Mouse (Mus musculus) intestine, postnatal 0 days (tissue): ENCODE data around the gene Rnf207. TPM values are rescaled to one million over a fixed set of nuclear protein-coding genes. Genes with fewer than 3 reads are reported as not detected.

Experiments used
- ATAC-seq: fragments of 200-750 bp; cut with Nextera tagmentation; 2 replicates; pipeline ENCODE4 v1.8.0; 2017; ENCODE audit warnings: mild to moderate bottlenecking, moderate TSS enrichment, moderate library complexity
- H3K27ac ChIP-seq: fragments of 300-500 bp; sonication (generic); 2 replicates; pipeline ENCODE4 v1.5.1; 2014; ENCODE audit warnings: mild to moderate bottlenecking, low read depth, low read length, moderate library complexity
- H3K27me3 ChIP-seq: fragments of 300-500 bp; sonication (generic); replicated peaks from 2 replicates; pipeline ENCODE4 v1.6.1; 2014; ENCODE audit warnings: low read length, mixed read lengths; ENCODE audit not compliant: control insufficient read depth, insufficient read depth
- H3K36me3 ChIP-seq: fragments of 300-500 bp; sonication (generic); 2 replicates; pipeline ENCODE4 v1.6.1; 2014; ENCODE audit warnings: mild to moderate bottlenecking, moderate library complexity; ENCODE audit not compliant: control insufficient read depth, insufficient read depth
- H3K4me1 ChIP-seq: fragments of 300-500 bp; sonication (generic); replicated peaks from 2 replicates; pipeline ENCODE4 v1.6.1; 2014; ENCODE audit warnings: antibody characterized with exemption, low read length, mixed read lengths; ENCODE audit not compliant: control insufficient read depth, insufficient read depth
- H3K4me2 ChIP-seq: fragments of 300-500 bp; sonication (generic); replicated peaks from 2 replicates; pipeline ENCODE4 v1.6.1; 2014; ENCODE audit warnings: low read depth, mild to moderate bottlenecking, moderate library complexity
- H3K4me3 ChIP-seq: fragments of 300-500 bp; sonication (generic); 2 replicates; pipeline ENCODE4 v1.5.1; 2014; ENCODE audit warnings: low read depth, low read length
- H3K9ac ChIP-seq: fragments of 300-500 bp; sonication (generic); 2 replicates; pipeline ENCODE4 v1.6.1; 2014; ENCODE audit warnings: mild to moderate bottlenecking, low read depth, low read length
- H3K9me3 ChIP-seq: fragments of 300-500 bp; sonication (generic); 2 replicates; pipeline ENCODE4 v1.6.1; 2016; ENCODE audit warnings: mixed run types; ENCODE audit not compliant: control insufficient read depth
- CTCF ChIP-seq: sonication (generic); IDR thresholded peaks from 2 replicates; pipeline ENCODE4 v1.5.1; 2016; ENCODE audit warnings: low read depth, mild to moderate bottlenecking, control low read depth, antibody characterized with exemption, moderate library complexity
- WGBS: fragments of 180-500 bp; shearing (Covaris S2); extraction: QIAGEN DNeasy Blood & Tissue Kit; methylation state at CpG from one replicate; pipeline ENCODE4 v1.1.7; 2014; 5-methylcytosine and 5-hydroxymethylcytosine counted together
- polyA plus RNA-seq: library from polyadenylated mRNA; unstranded; fragments of >200 nt; fragmentation: Nextera tagmentation; extraction: Ambion mirVana; gene quantifications from 2 replicates; pipeline ENCODE4 v1.2.1, GENCODE M21; 2015

The Rnf207 gene
- polyA plus RNA-seq, 1 experiment from 2014 or later, result 0.70 TPM

GRCm38 (mm10) chr4:152321464-152321863 is 2.7 kb upstream of the Rnf207 start:
- Histone ChIP-seq H3K4me3 (no peak overlapping the region), H3K27ac (no peak overlapping the region), H3K4me2 (no peak overlapping the region), H3K4me1 (no peaks in the 10 kb centered on the region), H3K9ac (no peak overlapping the region), H3K9me3 (no peaks in the 10 kb centered on the region), H3K27me3 (peaks cover 11% of the 10 kb centered on the region), H3K36me3 (no peaks in the 10 kb centered on the region)
- ATAC-seq, result no peak
- 64% methylated on average over 5 of the region's 5 CpGs for WGBS
- no peak for TF ChIP-seq CTCF

- WGBS, result 85% methylated on average over 6 of the region's 6 CpGs
These were observed 1.2 kb downstream of the Rnf207 start for GRCm38 (mm10) chr4:152317631-152318033.

GRCm38 (mm10) chr4:152315498-152316213 is 3.1 kb downstream of the Rnf207 start:
- ATAC-seq, result no peak
- no peak overlapping the region for H3K9ac ChIP-seq
- 3% methylated on average over 43 of the region's 43 CpGs for WGBS
- no peaks in the 10 kb centered on the region for H3K9me3 ChIP-seq
- no peaks in the 10 kb centered on the region; the same call in 1 of the 2 replicates for H3K4me1 ChIP-seq
- H3K4me3 ChIP-seq, result peak overlapping the region; percentile 9
- no peak overlapping the region for H3K27ac ChIP-seq
- TF ChIP-seq CTCF, result no peak
- peaks cover 64% of the 10 kb centered on the region for H3K27me3 ChIP-seq
- H3K4me2 ChIP-seq, result peak overlapping the region; percentile 35; the same call in 1 of the 2 replicates
- H3K36me3 ChIP-seq, result no peaks in the 10 kb centered on the region

More at GRCm38 (mm10) chr4:152317631-152318033, 1.2 kb downstream of the Rnf207 start:
- Histone ChIP-seq H3K27me3 (peaks cover 49% of the 10 kb centered on the region), H3K4me2 (no peak overlapping the region), H3K27ac (no peak overlapping the region), H3K36me3 (no peaks in the 10 kb centered on the region), H3K4me3 (no peak overlapping the region), H3K4me1 (no peaks in the 10 kb centered on the region; the same call in 1 of the 2 replicates), H3K9me3 (no peaks in the 10 kb centered on the region), H3K9ac (no peak overlapping the region)
- no peak for ATAC-seq
- no peak for TF ChIP-seq CTCF

- Histone ChIP-seq H3K9ac (no peak overlapping the region), H3K9me3 (no peaks in the 10 kb centered on the region), H3K36me3 (0 out of 2 replicates have a peak, but pooled peaks cover 1% of the 10 kb centered on the region), H3K4me3 (no peak overlapping the region), H3K27me3 (peaks cover 64% of the 10 kb centered on the region), H3K4me1 (no peaks in the 10 kb centered on the region; the same call in 1 of the 2 replicates), H3K4me2 (peak overlapping the region; percentile 67; the same call in 1 of the 2 replicates), H3K27ac (no peak overlapping the region)
- peak; percentile 61 for TF ChIP-seq CTCF
- peak; percentile 22; the same call in 1 of the 2 replicates for ATAC-seq
These were observed 4.9 kb downstream of the Rnf207 start for GRCm38 (mm10) chr4:152313934-152314333.

GRCm38 (mm10) chr4:152313211-152313632 is 5.6 kb downstream of the Rnf207 start:
- Histone ChIP-seq H3K9ac (no peak overlapping the region), H3K27ac (no peak overlapping the region), H3K36me3 (peaks cover 6% of the 10 kb centered on the region; the same call in 1 of the 2 replicates), H3K4me1 (no peaks in the 10 kb centered on the region; the same call in 1 of the 2 replicates), H3K27me3 (peaks cover 64% of the 10 kb centered on the region), H3K4me3 (peak overlapping the region; percentile 34), H3K4me2 (peak overlapping the region; percentile 67), H3K9me3 (no peaks in the 10 kb centered on the region)
- under 1% methylated on average over 29 of the region's 29 CpGs for WGBS
- ATAC-seq, result 0 out of 2 replicates have a peak, but pooled peaks have one; percentile 23
- no peak for TF ChIP-seq CTCF

GRCm38 (mm10) chr4:152312186-152312585 is 6.6 kb downstream of the Rnf207 start:
- Histone ChIP-seq H3K27ac (no peak overlapping the region), H3K4me1 (no peaks in the 10 kb centered on the region; the same call in 1 of the 2 replicates), H3K4me2 (peak overlapping the region; percentile 67), H3K9ac (no peak overlapping the region), H3K9me3 (no peaks in the 10 kb centered on the region), H3K36me3 (peaks cover 6% of the 10 kb centered on the region; the same call in 1 of the 2 replicates), H3K4me3 (peak overlapping the region; percentile 34), H3K27me3 (peaks cover 56% of the 10 kb centered on the region)
- no peak for TF ChIP-seq CTCF
- no peak for ATAC-seq
- WGBS, result 4% methylated on average over 14 of the region's 14 CpGs
